Mouse (Mus musculus) right cerebral cortex, postnatal 36 days (tissue): ENCODE results near the gene Spdye4b.
"Not testable (repeated sequence)": the region's sequence is repeated elsewhere in the genome, so short reads cannot be mapped to it uniquely, and the experiment has no call there.

Experiments used
- DNase-seq, 2 experiments: peaks; one replicate each; pipeline ENCODE4 v3.0.0; 2022; ENCODE audit warnings: low spot score in 2 of 2, mixed read lengths in 1 of 2

Spdye4b gene

GRCm38 (mm10) chr5:143180255-143181076 lies at the start of gene Spdye4b, which contains the start of gene Rbak:
Gene Spdye4b (plus strand): TSS chr5:143181017.
Gene Rbak (minus strand): TSS chr5:143180775.
- peak; percentile 95 to 97 for DNase-seq

DNA sequence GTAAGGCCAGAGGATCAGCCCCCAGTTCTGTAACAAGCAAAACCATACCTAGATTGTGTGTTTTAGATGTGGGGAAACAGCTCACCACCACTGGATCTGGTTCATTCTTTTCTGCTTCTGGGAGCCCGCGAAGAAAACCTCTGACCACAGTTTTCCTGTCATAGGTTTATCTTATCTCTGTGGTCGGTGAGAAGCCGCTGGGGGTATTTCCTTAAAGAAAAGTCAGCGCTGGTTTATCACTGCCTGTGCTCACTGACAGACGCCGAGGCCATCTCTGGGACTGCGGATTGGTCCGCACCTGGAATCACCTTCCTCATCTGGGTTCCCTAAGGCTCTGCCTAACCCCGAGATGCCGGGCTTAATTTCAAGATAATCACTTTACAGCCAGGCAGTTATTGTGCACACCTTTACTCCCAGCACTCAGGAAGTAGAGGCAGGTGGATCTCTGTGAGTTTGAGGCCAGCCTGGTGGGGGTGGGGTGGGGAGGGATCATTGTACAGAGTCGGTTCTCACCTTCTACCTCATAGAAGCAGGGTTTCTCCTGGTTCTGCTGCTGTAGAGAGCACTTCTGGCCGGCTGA lies 47.8 kb upstream of the Spdye4b start:
- DNase-seq: no peak

GRCm38 (mm10) chr5:143134216-143135010 lies 46.4 kb upstream of the Spdye4b start:
- not testable (repeated sequence) for DNase-seq

- DNase-seq: no peak
Observed at GRCm38 (mm10) chr5:143135042-143135441, 45.8 kb upstream of the Spdye4b start.

- no peak for DNase-seq
Observed at GRCm38 (mm10) chr5:143137580-143137979, 43.2 kb upstream of the Spdye4b start.

DNA sequence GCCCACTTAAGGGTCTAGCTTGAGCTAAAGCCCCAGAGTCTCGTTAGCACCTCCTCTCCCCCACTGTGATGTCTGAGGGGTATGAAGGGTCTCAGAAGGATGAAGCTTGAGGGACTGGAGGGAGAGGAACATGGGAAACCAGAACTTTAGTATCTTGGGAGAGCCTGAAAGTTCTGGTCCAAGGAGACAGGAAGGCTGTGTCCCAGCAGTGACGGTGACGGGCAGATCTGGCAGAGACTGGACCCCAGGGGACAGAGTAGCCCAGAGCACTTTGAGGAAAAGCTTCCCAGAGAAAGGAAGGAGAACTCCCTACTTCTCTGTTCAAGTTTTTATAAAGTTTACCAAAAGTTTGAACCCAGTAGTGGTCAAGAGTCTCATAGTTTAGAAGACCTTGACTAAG lies 33.3 kb upstream of the Spdye4b start, which contains the start of gene Olfr718-ps1:
Gene Olfr718-ps1, minus strand, starts transcription at position 101 of the 400 bp plus-strand sequence.
- DNase-seq: no peak

GRCm38 (mm10) chr5:143148661-143149060 lies 32.2 kb upstream of the Spdye4b start:
- no peak for DNase-seq

GRCm38 (mm10) chr5:143149536-143149935 lies 31.3 kb upstream of the Spdye4b start:
- no peak for DNase-seq

GRCm38 (mm10) chr5:143150044-143150443 lies 30.8 kb upstream of the Spdye4b start:
- DNase-seq: no peak

- DNase-seq: no peak
Observed at GRCm38 (mm10) chr5:143153756-143154155, 27.1 kb upstream of the Spdye4b start.

DNA sequence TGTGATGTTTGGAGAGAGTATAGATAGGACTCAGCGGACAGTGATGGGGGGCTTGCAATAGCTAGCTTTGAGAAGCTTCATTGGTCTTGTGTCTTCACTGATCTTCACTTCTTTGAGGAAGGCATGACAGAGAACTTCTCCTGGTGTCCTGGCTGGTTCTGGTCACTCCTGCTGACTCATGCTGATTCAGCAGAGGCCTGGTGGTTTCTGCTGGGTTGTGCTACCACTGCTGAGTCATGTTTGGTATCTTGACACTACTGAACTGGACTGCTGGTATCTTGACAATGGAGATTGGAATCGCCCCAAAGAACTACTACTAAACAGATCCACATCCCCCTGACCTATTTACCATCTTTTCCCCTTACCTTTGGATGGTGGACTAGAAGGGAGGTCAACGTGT lies 25.3 kb upstream of the Spdye4b start:
- DNase-seq: no peak

GRCm38 (mm10) chr5:143165508-143166070 lies 15.2 kb upstream of the Spdye4b start:
- no peak for DNase-seq

- no peak for DNase-seq
Observed at GRCm38 (mm10) chr5:143175970-143176369, 4.8 kb upstream of the Spdye4b start.

GRCm38 (mm10) chr5:143177541-143178200 lies 3.1 kb upstream of the Spdye4b start:
- no peak for DNase-seq

DNA sequence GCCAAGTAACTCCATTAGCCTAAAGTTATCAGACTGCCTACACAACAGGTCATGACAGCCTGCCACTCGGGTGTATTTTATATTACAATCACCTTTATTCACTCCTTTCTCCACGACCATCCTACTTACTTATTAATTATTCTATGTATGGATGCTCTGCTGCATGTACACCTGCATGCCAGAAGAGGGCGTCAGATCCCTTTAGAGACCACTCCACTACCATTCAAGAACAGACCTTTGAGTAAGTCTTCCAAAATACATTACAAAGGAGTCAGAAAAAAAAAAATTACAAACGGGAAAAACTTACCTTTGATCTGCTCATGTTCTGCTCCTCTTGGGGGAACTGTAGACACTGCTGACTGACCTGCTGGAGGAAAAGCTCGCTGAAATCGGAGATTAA lies 1.6 kb upstream of the Spdye4b start:
- no peak for DNase-seq

- not testable (repeated sequence) for DNase-seq
Observed at GRCm38 (mm10) chr5:143188014-143188413, 7.2 kb downstream of the Spdye4b start.

DNA sequence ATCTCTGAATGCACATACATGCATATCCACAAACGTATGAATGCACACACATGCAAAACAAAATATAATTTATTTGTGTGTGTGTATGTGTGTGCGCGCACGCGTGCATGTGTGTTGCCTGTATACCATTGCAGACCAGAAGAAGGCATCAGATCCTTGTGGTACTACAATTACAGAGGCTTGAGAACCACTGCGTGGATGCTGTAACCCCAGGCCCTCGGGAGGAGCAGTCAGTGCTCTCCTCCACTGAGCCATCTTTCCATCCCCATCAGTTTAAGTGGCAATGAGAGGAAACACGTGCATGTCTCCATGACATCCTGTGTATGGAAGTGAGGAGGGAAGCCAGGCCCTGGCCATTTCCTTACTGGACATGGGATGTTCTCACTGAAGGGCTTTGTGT lies 12.0 kb downstream of the Spdye4b start:
- no peak for DNase-seq

DNA sequence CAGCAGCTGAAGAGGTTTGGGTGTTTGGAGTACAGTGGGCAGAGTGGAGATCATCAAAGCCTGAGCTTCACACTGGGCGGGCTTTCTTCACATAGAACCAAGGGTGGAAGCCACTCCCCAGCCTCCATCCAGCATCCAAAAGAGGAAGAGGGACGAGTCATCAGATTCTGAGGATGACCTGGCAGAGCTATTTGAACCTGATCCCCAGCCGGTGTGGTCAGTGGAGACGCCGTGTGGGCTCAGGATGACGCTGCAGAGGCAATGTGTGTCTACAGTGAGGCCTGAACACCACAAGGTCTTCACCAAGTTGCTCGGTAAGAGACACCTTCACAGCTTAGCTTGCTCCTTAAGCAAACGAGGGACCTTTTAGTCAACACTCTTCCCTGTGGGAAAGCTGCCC lies 13.9 kb downstream of the Spdye4b start:
- DNase-seq: not testable (repeated sequence)

DNA sequence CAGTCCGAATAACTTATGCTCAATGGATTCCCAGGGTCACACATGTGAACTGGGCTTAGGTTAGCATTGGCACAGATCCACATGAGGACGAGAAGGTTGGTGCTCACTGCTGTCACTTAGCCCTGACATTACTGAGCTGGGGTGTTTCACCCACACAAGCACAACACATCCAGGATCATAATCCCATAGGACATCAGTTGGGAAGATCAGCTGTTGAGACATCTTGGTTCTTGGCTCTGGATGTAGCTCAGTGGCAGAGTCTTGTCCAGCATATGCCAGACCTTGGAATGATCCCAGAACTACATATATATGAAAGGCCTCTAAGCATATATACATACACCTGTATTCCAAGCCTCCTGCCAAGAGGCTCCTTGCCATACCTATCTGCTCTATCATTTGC lies 14.3 kb downstream of the Spdye4b start:
- DNase-seq: no peak

GRCm38 (mm10) chr5:143196506-143196905 lies 15.7 kb downstream of the Spdye4b start:
- DNase-seq: no peak

- DNase-seq: no peak
Observed at GRCm38 (mm10) chr5:143205015-143205414, 24.2 kb downstream of the Spdye4b start.
